Mouse (Mus musculus) G1E (cell line): Measurements from ENCODE around the gene Phox2b. TPM values are rescaled to one million over a fixed set of nuclear protein-coding genes. Genes with fewer than 3 reads are reported as not detected.

Experiments used
- ATAC-seq: 2 replicates; pipeline ENCODE4 v1.8.0; 2016; ENCODE audit warnings: mild to moderate bottlenecking; ENCODE audit not compliant: insufficient number of reproducible peaks, poor library complexity, low FRiP score, severe bottlenecking; ENCODE audit errors: extremely low read depth
- DNase-seq: peaks from one replicate; pipeline ENCODE4 v3.0.0; 2012; ENCODE audit warnings: low spot score
- H3K27me3 ChIP-seq: 2 replicates; pipeline ENCODE4 v1.6.1; 2012; ENCODE audit warnings: mild to moderate bottlenecking, low read length, inconsistent platforms; ENCODE audit not compliant: insufficient read depth
- H3K36me3 ChIP-seq: replicated peaks from 2 replicates; pipeline ENCODE3; 2012; ENCODE audit warnings: mild to moderate bottlenecking, inconsistent platforms
- H3K4me1 ChIP-seq: 2 replicates; pipeline ENCODE4 v1.6.1; 2012; ENCODE audit warnings: low read depth, low read length, inconsistent platforms, mixed read lengths; ENCODE audit not compliant: insufficient read depth
- H3K4me3 ChIP-seq: 2 replicates; pipeline ENCODE4 v1.5.1; 2012; ENCODE audit warnings: low read depth, mild to moderate bottlenecking, inconsistent platforms, low read length, moderate library complexity, mixed read lengths
- H3K9me3 ChIP-seq: replicated peaks from 2 replicates; pipeline ENCODE4 v1.6.1; 2012; ENCODE audit warnings: inconsistent platforms
- CTCF ChIP-seq: IDR thresholded peaks from 2 replicates; pipeline ENCODE4 v1.5.1; 2012; ENCODE audit warnings: low read depth, low read length, inconsistent platforms, mixed read lengths
- GATA1 ChIP-seq: IDR thresholded peaks from 2 replicates; pipeline ENCODE4 v1.6.1; 2012; ENCODE audit warnings: borderline replicate concordance, low read length, inconsistent platforms, mixed read lengths
- GATA2 ChIP-seq: IDR thresholded peaks from 2 replicates; pipeline ENCODE4 v1.6.1; 2012; ENCODE audit warnings: low read depth, low read length, inconsistent platforms, borderline replicate concordance
- POLR2AphosphoS5 ChIP-seq: IDR thresholded peaks from 2 replicates; pipeline ENCODE4 v1.6.1; 2012; ENCODE audit warnings: low read depth, low read length, inconsistent platforms; ENCODE audit not compliant: insufficient replicate concordance
- TAL1 ChIP-seq: conservative IDR thresholded peaks from 2 replicates; pipeline ENCODE4 v1.6.1; 2012; ENCODE audit warnings: low read depth, low read length, inconsistent platforms, mixed read lengths
- polyA plus RNA-seq: library from polyadenylated mRNA; stranded (reverse); fragments of >175 nt; gene quantifications from 2 replicates; pipeline ENCODE4 v1.2.3, GENCODE M21; 2012
- total RNA-seq, 2 experiments: library from RNA; stranded (forward) in 1 of 2; stranded (reverse) in 1 of 2; fragments of 200-1000 nt in 1 of 2; fragments of >200 nt in 1 of 2; fragmentation: Nextera tagmentation in 1 of 2; gene quantifications; 2 replicates each; pipeline ENCODE4 v1.2.3; 2014 to 2017

The Phox2b gene
- not detected in 2 replicates for total RNA-seq (2014; fragmentation: Nextera tagmentation)
- 0.11 TPM in 1 of 2 replicates, not detected in the other for total RNA-seq (2017)
- polyA plus RNA-seq: not detected in 2 replicates

GRCm38 (mm10) chr5:67098733-67099323, at the start of gene Phox2b:
Gene Phox2b, minus strand, starts transcription at chr5:67099301.
- ATAC-seq (no peak), DNase-seq (no peak)
- TF ChIP-seq TAL1 (no peak), GATA1 (no peak), CTCF (no peak), POLR2AphosphoS5 (no peak), GATA2 (no peak)
- Histone ChIP-seq H3K4me3 (no peak within 1 kb of the TSS), H3K4me1 (no peaks in the 10 kb centered on the region), H3K9me3 (peaks cover 61% of the 10 kb centered on the region), H3K36me3 (no peaks in the 10 kb centered on the region), H3K27me3 (no peaks in the 10 kb centered on the region)

- ATAC-seq: no peak
- no peaks in the 10 kb centered on the region for H3K36me3 ChIP-seq
- no peaks in the 10 kb centered on the region for H3K27me3 ChIP-seq
- H3K4me3 ChIP-seq: no peak overlapping the region
- TF ChIP-seq GATA1 (no peak), TAL1 (no peak), POLR2AphosphoS5 (no peak), CTCF (no peak), GATA2 (no peak)
- H3K4me1 ChIP-seq: no peaks in the 10 kb centered on the region
- no peak for DNase-seq
- peaks cover 23% of the 10 kb centered on the region for H3K9me3 ChIP-seq
Measured at GRCm38 (mm10) chr5:67142622-67143021, 43.5 kb upstream of the Phox2b start.

- no peak for ATAC-seq
- no peak for TF ChIP-seq CTCF
- no peak for TF ChIP-seq POLR2AphosphoS5
- TF ChIP-seq TAL1: no peak
- no peak for TF ChIP-seq GATA2
- no peak for TF ChIP-seq GATA1
- H3K4me3 ChIP-seq: no peak overlapping the region
- no peaks in the 10 kb centered on the region for H3K36me3 ChIP-seq
- no peak for DNase-seq
- no peaks in the 10 kb centered on the region for H3K27me3 ChIP-seq
- peaks cover 32% of the 10 kb centered on the region for H3K9me3 ChIP-seq
- H3K4me1 ChIP-seq: no peaks in the 10 kb centered on the region
Measured at GRCm38 (mm10) chr5:67139052-67140015, 40.2 kb upstream of the Phox2b start.

- TF ChIP-seq GATA2: no peak
- no peak for TF ChIP-seq POLR2AphosphoS5
- no peak for TF ChIP-seq GATA1
- no peak for TF ChIP-seq CTCF
- TF ChIP-seq TAL1: no peak
Measured at GRCm38 (mm10) chr5:67138643-67139042, 39.5 kb upstream of the Phox2b start.

GRCm38 (mm10) chr5:67134698-67135097, 35.6 kb upstream of the Phox2b start:
- H3K27me3 ChIP-seq: no peaks in the 10 kb centered on the region
- no peak for TF ChIP-seq GATA2
- TF ChIP-seq TAL1: no peak
- TF ChIP-seq CTCF: no peak
- TF ChIP-seq POLR2AphosphoS5: no peak
- no peak for TF ChIP-seq GATA1
- H3K36me3 ChIP-seq: no peaks in the 10 kb centered on the region
- H3K9me3 ChIP-seq: peaks cover 38% of the 10 kb centered on the region
- H3K4me1 ChIP-seq: no peaks in the 10 kb centered on the region
- DNase-seq (no peak), ATAC-seq (no peak)
- no peak overlapping the region for H3K4me3 ChIP-seq

More at GRCm38 (mm10) chr5:67138643-67139042, 39.5 kb upstream of the Phox2b start:
- H3K4me3 ChIP-seq: no peak overlapping the region
- no peak for DNase-seq
- H3K9me3 ChIP-seq: peaks cover 31% of the 10 kb centered on the region
- no peaks in the 10 kb centered on the region for H3K4me1 ChIP-seq
- ATAC-seq: no peak
- H3K36me3 ChIP-seq: no peaks in the 10 kb centered on the region
- H3K27me3 ChIP-seq: no peaks in the 10 kb centered on the region

- no peaks in the 10 kb centered on the region for H3K4me1 ChIP-seq
- no peaks in the 10 kb centered on the region for H3K27me3 ChIP-seq
- DNase-seq: no peak
- no peak for ATAC-seq
- H3K9me3 ChIP-seq: peaks cover 32% of the 10 kb centered on the region
- no peak overlapping the region for H3K4me3 ChIP-seq
- no peaks in the 10 kb centered on the region for H3K36me3 ChIP-seq
- no peak for TF ChIP-seq POLR2AphosphoS5
- TF ChIP-seq GATA2: no peak
- TF ChIP-seq GATA1: no peak
Measured at GRCm38 (mm10) chr5:67131671-67132070, 32.6 kb upstream of the Phox2b start.
